Mouse (Mus musculus) limb, embryonic 13.5 days (tissue): ENCODE results near the gene Psors1c2. TPM values are rescaled to one million over a fixed set of nuclear protein-coding genes. Genes with fewer than 3 reads are reported as not detected.

ENCODE experiments used
- ATAC-seq: fragments of 200-750 bp; cut with Nextera tagmentation; 2 replicates; pipeline ENCODE4 v1.8.0; 2017; ENCODE audit warnings: low read depth, moderate number of reproducible peaks, moderate TSS enrichment; ENCODE audit not compliant: low FRiP score
- H3K27ac ChIP-seq: fragments of 300-500 bp; sonication (generic); 2 replicates; pipeline ENCODE4 v1.5.1; 2015; ENCODE audit warnings: inconsistent platforms, mild to moderate bottlenecking, moderate library complexity
- H3K27me3 ChIP-seq: fragments of 300-500 bp; sonication (generic); 2 replicates; pipeline ENCODE4 v1.6.1; 2015; ENCODE audit warnings: mild to moderate bottlenecking, inconsistent platforms
- H3K36me3 ChIP-seq: fragments of 300-500 bp; sonication (generic); 2 replicates; pipeline ENCODE4 v1.6.1; 2015; ENCODE audit warnings: inconsistent platforms, mild to moderate bottlenecking, moderate library complexity
- H3K4me1 ChIP-seq: fragments of 300-500 bp; sonication (generic); 2 replicates; pipeline ENCODE4 v1.6.1; 2015; ENCODE audit warnings: inconsistent platforms
- H3K4me2 ChIP-seq: fragments of 300-500 bp; sonication (generic); replicated peaks from 2 replicates; pipeline ENCODE4 v1.6.1; 2015; ENCODE audit warnings: inconsistent platforms, mild to moderate bottlenecking, moderate library complexity
- H3K4me3 ChIP-seq: fragments of 300-500 bp; sonication (generic); 2 replicates; pipeline ENCODE4 v1.5.1; 2015; ENCODE audit warnings: moderate library complexity, mild to moderate bottlenecking, inconsistent platforms
- H3K9ac ChIP-seq: fragments of 300-500 bp; sonication (generic); 2 replicates; pipeline ENCODE4 v1.6.1; 2015; ENCODE audit warnings: mild to moderate bottlenecking, inconsistent platforms
- H3K9me3 ChIP-seq: fragments of 300-500 bp; sonication (generic); 2 replicates; pipeline ENCODE4 v1.6.1; 2016; ENCODE audit warnings: inconsistent platforms
- WGBS: fragments of 180-500 bp; shearing (Covaris S2); methylation state at CpG from one replicate; pipeline ENCODE4 v1.1.7; 2015; 5-methylcytosine and 5-hydroxymethylcytosine counted together
- polyA plus RNA-seq: library from polyadenylated mRNA; unstranded; fragments of >200 nt; fragmentation: Nextera tagmentation; extraction: Ambion mirVana; gene quantifications from 2 replicates; pipeline ENCODE4 v1.2.1, GENCODE M21; 2015

Gene Psors1c2
- 1.9 TPM in 2 replicates for polyA plus RNA-seq

- no peak within 1 kb of the TSS for H3K4me3 ChIP-seq
- no peaks in the 10 kb centered on the region for H3K4me1 ChIP-seq
- ATAC-seq = no peak
- H3K4me2 ChIP-seq = no peak within 1 kb of the TSS
- H3K9ac ChIP-seq = no peak within 1 kb of the TSS
- 21% methylated on average over 7 of the region's 7 CpGs for WGBS
- no peak within 1 kb of the TSS for H3K27ac ChIP-seq
- H3K36me3 ChIP-seq = peaks cover 30% of the 10 kb centered on the region
- H3K27me3 ChIP-seq = no peaks in the 10 kb centered on the region; the same call in 1 of the 2 replicates
- no peaks in the 10 kb centered on the region for H3K9me3 ChIP-seq
Observed at GRCm38 (mm10) chr17:35532901-35533300, at the start of gene Psors1c2. Psors1c2 (plus strand) TSS chr17:35533201.

- ATAC-seq = no peak
- H3K4me3 ChIP-seq = no peak overlapping the region
- H3K9ac ChIP-seq = no peak overlapping the region
- peaks cover 3% of the 10 kb centered on the region; the same call in 1 of the 2 replicates for H3K27me3 ChIP-seq
- H3K27ac ChIP-seq = no peak overlapping the region
- H3K4me2 ChIP-seq = no peak overlapping the region
- H3K9me3 ChIP-seq = no peaks in the 10 kb centered on the region
- no peaks in the 10 kb centered on the region for H3K36me3 ChIP-seq
- no peaks in the 10 kb centered on the region for H3K4me1 ChIP-seq
- 2% methylated on average over 9 of the region's 9 CpGs for WGBS
Observed at GRCm38 (mm10) chr17:35484066-35484465, 48.9 kb upstream of the Psors1c2 start.

- Histone ChIP-seq H3K4me3 (no peak overlapping the region), H3K4me1 (no peaks in the 10 kb centered on the region), H3K9ac (no peak overlapping the region), H3K27me3 (peaks cover 3% of the 10 kb centered on the region; the same call in 1 of the 2 replicates), H3K9me3 (no peaks in the 10 kb centered on the region), H3K27ac (no peak overlapping the region), H3K36me3 (no peaks in the 10 kb centered on the region), H3K4me2 (no peak overlapping the region)
- no peak for ATAC-seq
- WGBS = 49% methylated on average over 4 of the region's 4 CpGs
Observed at GRCm38 (mm10) chr17:35485702-35486101, 47.3 kb upstream of the Psors1c2 start.

- Histone ChIP-seq H3K4me3 (no peak overlapping the region), H3K27me3 (peaks cover 3% of the 10 kb centered on the region; the same call in 1 of the 2 replicates), H3K4me1 (no peaks in the 10 kb centered on the region), H3K27ac (no peak overlapping the region), H3K36me3 (no peaks in the 10 kb centered on the region), H3K4me2 (no peak overlapping the region), H3K9me3 (no peaks in the 10 kb centered on the region), H3K9ac (no peak overlapping the region)
- no peak for ATAC-seq
- 45% methylated on average over 10 of the region's 10 CpGs for WGBS
Observed at GRCm38 (mm10) chr17:35486726-35487125, 46.3 kb upstream of the Psors1c2 start.

- 93% methylated on average over 2 of the region's 2 CpGs for WGBS
- no peak for ATAC-seq
- no peak overlapping the region for H3K9ac ChIP-seq
Observed at GRCm38 (mm10) chr17:35488041-35488440, 45.0 kb upstream of the Psors1c2 start.

GRCm38 (mm10) chr17:35490320-35490719 is 42.7 kb upstream of the Psors1c2 start:
- Histone ChIP-seq H3K9ac (no peak overlapping the region), H3K27ac (no peak overlapping the region), H3K4me2 (no peak overlapping the region), H3K9me3 (no peaks in the 10 kb centered on the region), H3K27me3 (no peaks in the 10 kb centered on the region), H3K36me3 (no peaks in the 10 kb centered on the region), H3K4me3 (no peak overlapping the region), H3K4me1 (no peaks in the 10 kb centered on the region)
- no peak for ATAC-seq
- 76% methylated on average over 5 of the region's 5 CpGs for WGBS

More at GRCm38 (mm10) chr17:35488041-35488440, 45.0 kb upstream of the Psors1c2 start:
- Histone ChIP-seq H3K4me1 (no peaks in the 10 kb centered on the region), H3K4me2 (no peak overlapping the region), H3K9me3 (no peaks in the 10 kb centered on the region), H3K4me3 (no peak overlapping the region), H3K27me3 (peaks cover 3% of the 10 kb centered on the region; the same call in 1 of the 2 replicates), H3K27ac (no peak overlapping the region), H3K36me3 (no peaks in the 10 kb centered on the region)

- H3K9me3 ChIP-seq = no peaks in the 10 kb centered on the region
- peaks cover 4% of the 10 kb centered on the region for H3K4me1 ChIP-seq
- no peak overlapping the region for H3K4me2 ChIP-seq
- no peak overlapping the region for H3K27ac ChIP-seq
- no peak overlapping the region for H3K9ac ChIP-seq
- H3K27me3 ChIP-seq = no peaks in the 10 kb centered on the region
- H3K36me3 ChIP-seq = no peaks in the 10 kb centered on the region
- WGBS = 94% methylated on average over 7 of the region's 7 CpGs
- H3K4me3 ChIP-seq = no peak overlapping the region
- no peak for ATAC-seq
Observed at GRCm38 (mm10) chr17:35497124-35497523, 35.9 kb upstream of the Psors1c2 start.

GRCm38 (mm10) chr17:35502226-35502625 is 30.8 kb upstream of the Psors1c2 start:
- Histone ChIP-seq H3K27ac (peak overlapping the region; percentile 48; the same call in 1 of the 2 replicates), H3K4me1 (peaks cover 10% of the 10 kb centered on the region), H3K4me3 (no peak overlapping the region), H3K36me3 (no peaks in the 10 kb centered on the region), H3K9me3 (no peaks in the 10 kb centered on the region), H3K4me2 (no peak overlapping the region), H3K27me3 (peaks cover 26% of the 10 kb centered on the region), H3K9ac (0 out of 2 replicates have a peak overlapping the region, but pooled peaks have one; percentile 19)
- 7% methylated on average over 6 of the region's 6 CpGs for WGBS
- ATAC-seq = no peak

GRCm38 (mm10) chr17:35502762-35503161 is 30.2 kb upstream of the Psors1c2 start:
- no peak for ATAC-seq
- no peak overlapping the region for H3K9ac ChIP-seq
- no peak overlapping the region for H3K4me3 ChIP-seq
- H3K36me3 ChIP-seq = no peaks in the 10 kb centered on the region
- peaks cover 10% of the 10 kb centered on the region for H3K4me1 ChIP-seq
- H3K27me3 ChIP-seq = peaks cover 32% of the 10 kb centered on the region
- no peak overlapping the region for H3K4me2 ChIP-seq
- no peaks in the 10 kb centered on the region for H3K9me3 ChIP-seq
- H3K27ac ChIP-seq = no peak overlapping the region
- WGBS = 59% methylated on average over 5 of the region's 5 CpGs

GRCm38 (mm10) chr17:35503849-35504248 is 29.2 kb upstream of the Psors1c2 start:
- H3K4me2 ChIP-seq = no peak overlapping the region
- H3K4me3 ChIP-seq = no peak overlapping the region
- H3K36me3 ChIP-seq = no peaks in the 10 kb centered on the region
- 37% methylated on average over 5 of the region's 5 CpGs for WGBS
- no peak overlapping the region for H3K27ac ChIP-seq
- peaks cover 10% of the 10 kb centered on the region for H3K4me1 ChIP-seq
- H3K27me3 ChIP-seq = peaks cover 40% of the 10 kb centered on the region
- H3K9ac ChIP-seq = no peak overlapping the region
- no peak for ATAC-seq
- H3K9me3 ChIP-seq = no peaks in the 10 kb centered on the region

- peaks cover 10% of the 10 kb centered on the region for H3K4me1 ChIP-seq
- no peaks in the 10 kb centered on the region for H3K9me3 ChIP-seq
- H3K4me3 ChIP-seq = no peak overlapping the region
- no peak for ATAC-seq
- WGBS = 36% methylated on average over 8 of the region's 8 CpGs
- H3K4me2 ChIP-seq = no peak overlapping the region
- H3K9ac ChIP-seq = no peak overlapping the region
- no peak overlapping the region for H3K27ac ChIP-seq
- H3K27me3 ChIP-seq = peaks cover 42% of the 10 kb centered on the region
- H3K36me3 ChIP-seq = no peaks in the 10 kb centered on the region
Observed at GRCm38 (mm10) chr17:35504628-35505481, 28.1 kb upstream of the Psors1c2 start.

- Histone ChIP-seq H3K4me2 (no peak within 1 kb of the TSS), H3K9ac (no peak within 1 kb of the TSS), H3K36me3 (no peaks in the 10 kb centered on the region), H3K4me3 (no peak within 1 kb of the TSS), H3K27me3 (peaks cover 42% of the 10 kb centered on the region), H3K27ac (no peak within 1 kb of the TSS), H3K4me1 (peaks cover 10% of the 10 kb centered on the region), H3K9me3 (no peaks in the 10 kb centered on the region)
- ATAC-seq = no peak
- WGBS = 54% methylated on average over 13 of the region's 13 CpGs
Observed at GRCm38 (mm10) chr17:35505776-35506175, 27.2 kb upstream of the Psors1c2 start, which contains the start of gene Pou5f1. Pou5f1 (plus strand) TSS chr17:35506018.
